Mouse (Mus musculus) neural tube, embryonic 13.5 days (tissue): ENCODE data around the gene Ppp1r14a. TPM values are rescaled to one million over a fixed set of nuclear protein-coding genes. Genes with fewer than 3 reads are reported as not detected.

Experiments
- ATAC-seq: fragments of 200-750 bp; cut with Nextera tagmentation; 2 replicates; pipeline ENCODE4 v1.8.0; 2017; ENCODE audit warnings: low read depth, mild to moderate bottlenecking, moderate TSS enrichment, moderate library complexity
- H3K27ac ChIP-seq: fragments of 300-500 bp; sonication (generic); replicated peaks from 2 replicates; pipeline ENCODE4 v1.5.1; 2015; ENCODE audit warnings: moderate library complexity, mild to moderate bottlenecking, inconsistent platforms
- H3K27me3 ChIP-seq: fragments of 300-500 bp; sonication (generic); 2 replicates; pipeline ENCODE4 v1.6.1; 2015; ENCODE audit warnings: mild to moderate bottlenecking, inconsistent platforms
- H3K36me3 ChIP-seq: fragments of 300-500 bp; sonication (generic); 2 replicates; pipeline ENCODE4 v1.6.1; 2015; ENCODE audit warnings: mild to moderate bottlenecking, inconsistent platforms
- H3K4me1 ChIP-seq: fragments of 300-500 bp; sonication (generic); replicated peaks from 2 replicates; pipeline ENCODE4 v1.6.1; 2015; ENCODE audit warnings: inconsistent platforms
- H3K4me2 ChIP-seq: fragments of 300-500 bp; sonication (generic); 2 replicates; pipeline ENCODE4 v1.6.1; 2015; ENCODE audit warnings: inconsistent platforms, mild to moderate bottlenecking, moderate library complexity
- H3K4me3 ChIP-seq: fragments of 300-500 bp; sonication (generic); 2 replicates; pipeline ENCODE4 v1.5.1; 2015; ENCODE audit warnings: mild to moderate bottlenecking, inconsistent platforms
- H3K9ac ChIP-seq: fragments of 300-500 bp; sonication (generic); 2 replicates; pipeline ENCODE4 v1.6.1; 2015; ENCODE audit warnings: moderate library complexity, mild to moderate bottlenecking, inconsistent platforms
- H3K9me3 ChIP-seq: fragments of 300-500 bp; sonication (generic); 2 replicates; pipeline ENCODE4 v1.6.1; 2016; ENCODE audit warnings: inconsistent platforms
- WGBS: fragments of 180-500 bp; shearing (Covaris S2); methylation state at CpG from one replicate; pipeline ENCODE4 v1.1.7; 2015; 5-methylcytosine and 5-hydroxymethylcytosine counted together
- polyA plus RNA-seq: library from polyadenylated mRNA; unstranded; fragments of >200 nt; fragmentation: Nextera tagmentation; extraction: Ambion mirVana; gene quantifications from 2 replicates; pipeline ENCODE4 v1.2.1, GENCODE M21; 2015

Ppp1r14a gene
- polyA plus RNA-seq, 1 experiment from 2014 or later = 24.8 TPM

DNA sequence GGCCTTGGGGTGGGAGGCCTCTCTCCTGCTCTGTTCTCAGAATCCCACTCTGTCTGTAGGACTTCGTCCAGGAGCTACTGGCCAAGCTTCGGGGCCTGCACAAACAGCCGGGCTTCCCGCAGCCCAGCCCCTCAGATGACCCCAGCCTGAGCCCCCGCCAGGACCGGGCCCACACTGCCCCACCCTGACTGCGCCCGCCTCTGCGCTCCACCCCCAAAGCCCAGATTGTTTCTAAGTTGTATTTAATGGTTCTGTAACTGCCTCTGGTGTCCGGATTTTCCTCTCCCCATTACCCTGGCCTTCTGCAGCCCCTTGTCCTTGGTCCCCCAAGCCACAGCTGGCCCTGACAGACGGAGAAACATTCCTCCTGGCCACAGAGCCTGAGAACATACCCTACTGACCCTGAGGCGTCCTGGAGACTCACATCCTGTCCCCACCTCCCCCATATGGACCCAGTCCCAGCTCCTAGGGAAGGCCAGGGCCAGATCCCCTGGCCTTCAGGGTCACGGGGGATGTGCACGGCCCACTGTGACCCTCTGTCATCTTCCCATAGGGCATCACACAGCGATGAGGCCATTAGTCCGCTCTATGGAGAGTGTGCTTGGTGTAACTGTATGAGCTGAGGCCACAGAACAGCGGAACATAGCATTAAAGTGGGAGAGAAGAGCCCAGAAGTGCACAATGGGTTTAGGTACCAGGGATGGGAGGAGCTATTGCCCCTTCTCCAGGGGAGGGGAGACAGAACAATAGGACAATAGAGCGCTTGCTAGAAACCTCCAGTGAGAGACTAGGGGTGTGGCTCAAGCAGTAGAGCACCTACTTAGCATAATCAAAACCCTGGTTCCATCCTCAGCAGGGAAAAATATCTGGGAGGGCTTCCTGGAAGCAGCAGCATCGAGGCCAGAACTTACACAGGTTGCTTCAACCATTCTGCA is 4.3 kb downstream of the Ppp1r14a start:
- Histone ChIP-seq H3K4me3 (no peak overlapping the region), H3K9me3 (no peaks in the 10 kb centered on the region), H3K36me3 (no peaks in the 10 kb centered on the region), H3K9ac (0 out of 2 replicates have a peak overlapping the region, but pooled peaks have one; percentile 10), H3K27ac (peak overlapping the region; percentile 74), H3K4me1 (peaks cover 57% of the 10 kb centered on the region), H3K27me3 (no peaks in the 10 kb centered on the region), H3K4me2 (no peak overlapping the region)
- 14% methylated on average over 19 of the region's 19 CpGs for WGBS
- ATAC-seq = no peak

DNA sequence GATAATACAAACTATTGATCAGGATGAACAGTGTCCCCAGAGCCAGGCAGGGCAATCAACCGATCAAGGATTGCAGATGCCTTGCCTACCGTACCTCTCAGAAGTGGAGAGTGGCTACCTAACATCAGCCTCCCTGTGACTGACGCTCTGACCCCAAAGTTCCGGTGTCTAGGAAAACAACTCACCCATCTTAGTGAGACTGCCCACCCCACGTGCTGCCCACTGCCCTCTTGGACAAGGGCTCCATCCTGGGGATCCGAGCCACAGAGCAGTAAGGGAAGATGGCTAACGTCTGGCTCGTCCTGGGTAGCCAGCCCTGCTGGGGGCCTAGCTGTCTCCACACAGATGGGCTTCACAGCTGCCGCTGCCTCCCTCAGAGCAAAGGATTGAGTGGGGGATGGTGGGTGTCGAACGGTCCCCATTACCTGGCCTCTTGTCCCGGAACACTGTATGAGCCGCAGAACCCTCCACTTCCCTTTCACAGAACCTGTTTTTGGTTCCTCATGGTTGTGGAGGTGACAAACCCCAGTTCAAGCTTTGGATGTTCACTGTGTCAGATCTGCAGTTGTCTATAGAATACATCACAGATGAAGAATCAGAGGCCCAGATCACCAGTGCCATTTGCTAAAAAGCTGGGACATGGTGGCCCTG is 5.1 kb downstream of the Ppp1r14a start:
- H3K27me3 ChIP-seq = no peaks in the 10 kb centered on the region
- H3K9me3 ChIP-seq = no peaks in the 10 kb centered on the region
- ATAC-seq = no peak
- peak overlapping the region; percentile 42; the same call in 1 of the 2 replicates for H3K27ac ChIP-seq
- WGBS = 56% methylated on average over 13 of the region's 13 CpGs
- peaks cover 50% of the 10 kb centered on the region for H3K4me1 ChIP-seq
- no peaks in the 10 kb centered on the region for H3K36me3 ChIP-seq
- H3K4me3 ChIP-seq = no peak overlapping the region
- H3K9ac ChIP-seq = no peak overlapping the region
- H3K4me2 ChIP-seq = no peak overlapping the region

DNA sequence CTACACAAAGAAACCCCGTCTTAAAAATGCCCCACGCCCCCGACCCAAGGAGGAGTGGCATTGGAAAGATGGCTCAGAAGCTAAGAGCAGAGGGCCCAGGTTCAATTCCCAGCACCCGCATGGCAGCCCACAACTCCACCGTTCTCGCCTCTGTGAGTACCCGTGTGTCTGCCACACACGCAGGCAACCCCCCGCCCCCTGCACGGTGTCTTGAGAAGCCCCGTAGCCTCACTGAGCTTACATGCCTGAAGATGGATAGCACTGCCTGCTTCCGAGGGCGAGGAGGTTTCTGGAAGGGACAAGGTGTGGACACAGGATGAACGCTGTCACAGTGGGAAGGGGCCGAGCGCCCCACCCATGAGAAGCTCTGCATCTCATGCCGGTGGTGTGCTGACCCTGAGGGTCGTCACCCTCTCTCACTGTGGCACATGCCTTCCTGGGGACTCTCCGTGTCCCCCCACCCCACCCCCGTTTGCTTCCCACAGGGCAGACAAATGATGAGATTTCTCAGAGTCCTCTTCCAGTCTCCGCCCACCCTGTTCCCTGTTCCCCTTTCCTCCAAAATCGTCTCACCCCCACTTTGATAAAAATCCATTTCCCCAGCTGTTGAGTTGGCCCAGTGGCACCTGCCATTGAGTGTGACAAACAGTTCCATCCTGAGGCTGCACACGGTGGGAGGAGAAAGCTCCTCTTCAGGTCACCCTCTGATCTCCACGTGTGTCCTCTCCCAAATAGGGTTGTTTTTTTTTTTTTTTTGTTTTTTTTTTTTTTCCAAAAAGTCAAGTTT is 6.9 kb downstream of the Ppp1r14a start:
- no peak for ATAC-seq
- peaks cover 34% of the 10 kb centered on the region for H3K4me1 ChIP-seq
- 76% methylated on average over 24 of the region's 24 CpGs for WGBS
- no peak overlapping the region for H3K9ac ChIP-seq
- H3K4me3 ChIP-seq = no peak overlapping the region
- no peaks in the 10 kb centered on the region for H3K9me3 ChIP-seq
- H3K4me2 ChIP-seq = no peak overlapping the region
- no peak overlapping the region for H3K27ac ChIP-seq
- H3K27me3 ChIP-seq = no peaks in the 10 kb centered on the region
- no peaks in the 10 kb centered on the region for H3K36me3 ChIP-seq

DNA sequence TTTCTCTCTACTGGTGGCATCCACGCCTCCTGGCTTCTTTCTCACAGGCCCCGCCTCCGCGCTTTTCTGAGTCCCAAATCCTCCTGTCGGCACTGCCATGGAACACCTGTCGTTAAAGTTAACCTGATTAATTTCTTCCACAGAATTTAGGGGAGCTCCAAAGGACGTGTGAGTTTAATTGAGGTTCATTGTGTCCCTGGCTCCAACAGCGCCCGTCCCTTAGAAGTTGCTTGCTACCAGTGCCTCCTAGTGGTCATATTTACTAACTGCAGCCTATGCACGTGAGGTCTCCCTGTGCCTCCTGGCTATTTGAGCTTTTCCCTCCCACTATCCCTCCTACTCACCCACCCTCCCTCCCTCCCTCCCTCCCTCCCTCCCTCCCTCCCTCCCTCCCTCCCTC is 7.9 kb downstream of the Ppp1r14a start:
- Histone ChIP-seq H3K4me2 (no peak overlapping the region), H3K27ac (no peak overlapping the region), H3K9me3 (no peaks in the 10 kb centered on the region), H3K4me1 (peaks cover 27% of the 10 kb centered on the region), H3K4me3 (no peak overlapping the region), H3K27me3 (no peaks in the 10 kb centered on the region), H3K36me3 (no peaks in the 10 kb centered on the region), H3K9ac (no peak overlapping the region)
- 16% methylated on average over 10 of the region's 10 CpGs for WGBS
- no peak for ATAC-seq

DNA sequence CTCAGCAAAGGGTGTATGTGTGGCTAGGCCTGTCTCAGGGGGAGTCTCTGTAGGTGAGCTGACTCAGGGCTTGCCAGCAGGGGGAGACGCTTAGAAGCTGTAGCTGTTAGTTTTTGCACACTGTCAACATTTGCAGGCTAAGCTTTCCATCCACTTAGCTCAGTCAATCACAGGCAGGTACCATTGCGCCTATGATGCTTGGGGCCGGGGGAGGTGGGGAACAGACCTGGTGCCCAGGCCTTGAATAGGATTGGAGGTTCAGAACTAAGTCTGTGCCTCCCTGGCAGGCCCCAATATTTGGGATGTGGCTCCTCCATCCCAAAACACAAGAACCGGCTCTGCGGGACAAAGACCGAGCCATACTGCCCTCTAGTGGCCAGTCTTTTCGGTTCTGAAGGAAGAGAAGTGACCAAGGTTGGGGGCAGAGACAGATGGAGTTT is 12.0 kb downstream of the Ppp1r14a start:
- peaks cover 25% of the 10 kb centered on the region for H3K4me1 ChIP-seq
- no peaks in the 10 kb centered on the region for H3K27me3 ChIP-seq
- WGBS = 2% methylated on average over 7 of the region's 7 CpGs
- H3K9ac ChIP-seq = 0 out of 2 replicates have a peak overlapping the region, but pooled peaks have one; percentile 41
- peak overlapping the region; percentile 49 for H3K4me2 ChIP-seq
- no peaks in the 10 kb centered on the region for H3K36me3 ChIP-seq
- H3K27ac ChIP-seq = peak overlapping the region; percentile 67
- 0 out of 2 replicates have a peak overlapping the region, but pooled peaks have one; percentile 14 for H3K4me3 ChIP-seq
- no peaks in the 10 kb centered on the region for H3K9me3 ChIP-seq
- ATAC-seq = no peak

- Histone ChIP-seq H3K4me1 (peaks cover 39% of the 10 kb centered on the region), H3K27ac (no peak overlapping the region), H3K4me3 (no peak overlapping the region), H3K4me2 (no peak overlapping the region), H3K9ac (no peak overlapping the region), H3K9me3 (no peaks in the 10 kb centered on the region), H3K36me3 (no peaks in the 10 kb centered on the region), H3K27me3 (no peaks in the 10 kb centered on the region)
- no peak for ATAC-seq
- WGBS = 74% methylated on average over 7 of the region's 7 CpGs
These were observed 13.5 kb downstream of the Ppp1r14a start for GRCm38 (mm10) chr7:29302641-29303040.

- no peaks in the 10 kb centered on the region for H3K27me3 ChIP-seq
- WGBS = 0% methylated on average over 66 of the region's 67 CpGs
- H3K4me2 ChIP-seq = peak within 1 kb of the TSS; percentile 93
- no peaks in the 10 kb centered on the region for H3K9me3 ChIP-seq
- peaks cover 45% of the 10 kb centered on the region for H3K4me1 ChIP-seq
- H3K9ac ChIP-seq = peak within 1 kb of the TSS; percentile 90
- peak within 1 kb of the TSS; percentile 95 for H3K27ac ChIP-seq
- ATAC-seq = peak; percentile 82
- H3K36me3 ChIP-seq = no peaks in the 10 kb centered on the region
- peak within 1 kb of the TSS; percentile 74 for H3K4me3 ChIP-seq
These were observed 14.8 kb downstream of the Ppp1r14a start, which contains the start of gene Dpf1 for GRCm38 (mm10) chr7:29303738-29304462. Gene Dpf1, plus strand, starts transcription at chr7:29303951.

DNA sequence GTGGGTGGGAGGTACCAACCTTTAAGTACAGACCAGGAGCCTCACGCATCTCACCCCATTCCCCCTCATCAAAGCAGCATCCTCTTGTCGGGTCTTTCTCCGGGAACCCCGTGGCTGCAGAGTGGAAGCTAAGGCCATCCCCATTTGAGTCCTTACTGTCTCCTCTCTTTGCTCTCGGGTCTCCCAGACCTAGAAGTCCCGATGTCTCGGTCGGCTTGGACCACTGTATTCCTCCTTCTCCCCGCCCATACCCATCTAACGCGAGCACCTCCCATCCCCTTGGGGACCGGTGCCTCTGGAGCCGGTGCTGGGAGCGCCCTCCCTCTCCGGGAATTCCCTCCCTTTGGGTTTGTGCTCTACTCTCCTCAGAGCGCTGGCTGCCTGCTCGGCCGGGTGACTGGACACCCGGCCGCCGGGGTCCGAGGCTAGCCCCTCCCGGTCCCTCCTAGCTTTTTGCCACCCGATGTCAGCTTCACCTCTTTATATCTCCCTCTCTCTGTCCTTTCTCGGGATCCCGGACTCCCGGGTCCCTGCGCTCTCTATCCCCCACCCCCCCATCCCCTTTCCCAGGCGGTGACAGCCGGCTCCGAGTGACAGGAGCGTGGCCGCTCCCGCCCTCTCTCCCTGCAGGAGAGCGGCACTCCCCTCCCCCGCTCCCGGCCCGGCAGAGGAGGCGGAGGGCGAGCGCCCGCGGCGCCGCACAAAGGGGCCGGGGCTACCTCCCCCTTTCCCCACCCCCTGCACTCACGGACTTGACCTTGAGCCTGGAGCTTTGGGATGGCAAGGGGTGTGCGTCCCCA is 15.6 kb downstream of the Ppp1r14a start:
- no peaks in the 10 kb centered on the region for H3K36me3 ChIP-seq

GRCm38 (mm10) chr7:29305263-29305988 is 16.3 kb downstream of the Ppp1r14a start:
- H3K9ac ChIP-seq = peak overlapping the region; percentile 90
- peaks cover 60% of the 10 kb centered on the region for H3K4me1 ChIP-seq
- H3K4me2 ChIP-seq = peak overlapping the region; percentile 93
- 14% methylated on average over 9 of the region's 9 CpGs for WGBS
- no peak for ATAC-seq
- H3K27ac ChIP-seq = peak overlapping the region; percentile 95
- H3K27me3 ChIP-seq = no peaks in the 10 kb centered on the region
- peak overlapping the region; percentile 74 for H3K4me3 ChIP-seq
- H3K36me3 ChIP-seq = no peaks in the 10 kb centered on the region
- no peaks in the 10 kb centered on the region for H3K9me3 ChIP-seq

More for the DNA sequence above, 15.6 kb downstream of the Ppp1r14a start:
- Histone ChIP-seq H3K4me2 (peak overlapping the region; percentile 93), H3K4me1 (peaks cover 53% of the 10 kb centered on the region), H3K9ac (peak overlapping the region; percentile 90), H3K27ac (peak overlapping the region; percentile 95), H3K4me3 (peak overlapping the region; percentile 74), H3K9me3 (no peaks in the 10 kb centered on the region), H3K27me3 (no peaks in the 10 kb centered on the region)
- WGBS = under 1% methylated on average over 41 of the region's 48 CpGs
- peak; percentile 10; the same call in 1 of the 2 replicates for ATAC-seq

DNA sequence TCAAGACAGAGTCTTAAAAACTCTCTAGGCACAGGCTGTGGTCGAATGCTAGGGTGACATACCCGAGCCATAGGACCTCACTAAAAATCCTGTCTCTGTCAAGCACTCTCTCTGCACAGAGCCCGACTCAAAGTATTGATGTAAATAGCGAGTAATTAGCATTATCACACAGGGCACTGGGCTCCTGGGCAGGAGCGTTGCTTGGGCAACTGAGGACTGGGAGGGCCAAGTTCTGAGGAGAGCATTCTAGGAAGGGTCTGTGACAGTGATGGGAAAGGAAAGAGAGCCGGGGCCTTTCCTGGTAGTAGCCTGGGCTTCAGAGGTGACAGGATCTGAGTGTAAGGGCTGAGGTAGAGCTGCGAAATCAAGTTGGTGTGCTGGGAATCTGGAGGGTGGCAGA is 17.0 kb downstream of the Ppp1r14a start:
- Histone ChIP-seq H3K4me2 (peak overlapping the region; percentile 93), H3K36me3 (peaks cover 3% of the 10 kb centered on the region), H3K4me1 (peaks cover 66% of the 10 kb centered on the region), H3K27ac (peak overlapping the region; percentile 95), H3K4me3 (peak overlapping the region; percentile 74), H3K27me3 (no peaks in the 10 kb centered on the region), H3K9me3 (no peaks in the 10 kb centered on the region), H3K9ac (peak overlapping the region; percentile 90)
- no peak for ATAC-seq
- WGBS = 14% methylated on average over 7 of the region's 7 CpGs
